Mouse (Mus musculus): ENCODE results near the gene Vti1a. TPM values are rescaled to one million over a fixed set of nuclear protein-coding genes. Genes with fewer than 3 reads are reported as not detected.

The Vti1a gene
- polyA plus RNA-seq, 1 experiment from 2014 or later: 33.7 TPM

DNA sequence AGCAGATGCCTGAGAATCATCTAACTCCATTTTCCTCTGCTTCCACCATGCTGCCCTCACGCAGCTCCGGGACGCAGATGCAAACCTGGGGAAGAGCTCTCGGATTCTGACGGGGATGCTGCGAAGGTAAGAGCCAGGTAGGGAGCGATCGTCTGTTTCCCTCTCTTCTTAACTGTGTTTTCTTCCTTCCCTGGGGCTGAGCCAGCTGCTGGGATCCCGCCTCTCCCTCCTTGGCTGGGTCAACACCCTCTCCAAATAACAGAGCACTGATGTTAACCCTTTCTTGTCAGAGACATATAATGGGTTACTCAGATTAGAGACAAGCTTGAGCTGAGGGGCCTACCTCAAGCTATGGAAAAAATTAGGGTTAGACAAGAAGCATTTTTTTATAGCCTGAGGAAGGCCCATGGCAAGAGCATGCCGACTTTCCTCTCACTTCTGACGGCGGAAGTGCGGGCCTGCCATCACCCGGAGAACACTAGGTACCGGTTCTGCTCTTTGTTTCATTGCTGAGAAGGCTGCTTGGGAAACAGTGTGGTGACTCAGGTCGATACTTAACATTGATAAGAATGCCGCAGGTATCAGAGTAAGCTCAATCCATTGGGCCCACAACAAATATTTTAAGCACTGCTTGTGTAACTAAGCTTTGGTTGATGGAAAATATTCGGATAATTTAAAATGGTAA is 183.2 kb downstream of the Vti1a start:
- ATAC-seq (ENCODE audit: low FRiP score): no peak
- WGBS: 72% methylated on average over 18 of the region's 18 CpGs
- Histone ChIP-seq H3K27me3 (replicated peaks) (no peaks in the 10 kb centered on the region; the same call in 1 of the 2 replicates), H3K4me2 (no peak overlapping the region), H3K4me3 (replicated peaks) (no peak overlapping the region), H3K36me3 (no peaks in the 10 kb centered on the region), H3K9ac (replicated peaks) (no peak overlapping the region), H3K27ac (replicated peaks) (no peak overlapping the region), H3K9me3 (replicated peaks) (no peaks in the 10 kb centered on the region), H3K4me1 (peaks cover 10% of the 10 kb centered on the region)

DNA sequence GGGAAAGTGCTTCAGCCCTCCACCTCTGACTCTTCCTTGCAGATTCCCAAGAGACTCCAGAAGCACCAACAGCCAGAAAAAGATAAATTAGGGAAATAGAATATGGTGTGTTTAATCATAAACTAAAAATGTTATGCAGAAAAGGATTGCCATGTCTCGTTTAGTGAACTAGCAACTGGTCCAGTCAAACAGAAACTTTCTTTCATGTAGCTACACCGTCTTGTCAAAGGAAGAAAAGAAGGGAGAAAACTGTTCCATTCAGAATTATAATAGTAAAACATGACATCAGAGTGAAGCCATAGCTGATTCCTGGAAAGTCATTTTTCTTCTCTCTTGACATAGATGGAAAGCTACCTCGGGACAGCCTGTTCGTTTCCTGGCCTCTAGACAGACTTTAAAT is 185.9 kb downstream of the Vti1a start:
- H3K27ac ChIP-seq (replicated peaks): no peak overlapping the region
- no peak for ATAC-seq (ENCODE audit: low FRiP score)
- no peak overlapping the region for H3K9ac ChIP-seq (replicated peaks)
- no peak overlapping the region for H3K4me2 ChIP-seq
- H3K9me3 ChIP-seq (replicated peaks): no peaks in the 10 kb centered on the region
- no peaks in the 10 kb centered on the region for H3K36me3 ChIP-seq
- H3K4me1 ChIP-seq: peaks cover 7% of the 10 kb centered on the region; the same call in 1 of the 2 replicates
- 52% methylated on average over 4 of the region's 4 CpGs for WGBS
- no peaks in the 10 kb centered on the region; the same call in 1 of the 2 replicates for H3K27me3 ChIP-seq (replicated peaks)
- H3K4me3 ChIP-seq (replicated peaks): no peak overlapping the region

DNA sequence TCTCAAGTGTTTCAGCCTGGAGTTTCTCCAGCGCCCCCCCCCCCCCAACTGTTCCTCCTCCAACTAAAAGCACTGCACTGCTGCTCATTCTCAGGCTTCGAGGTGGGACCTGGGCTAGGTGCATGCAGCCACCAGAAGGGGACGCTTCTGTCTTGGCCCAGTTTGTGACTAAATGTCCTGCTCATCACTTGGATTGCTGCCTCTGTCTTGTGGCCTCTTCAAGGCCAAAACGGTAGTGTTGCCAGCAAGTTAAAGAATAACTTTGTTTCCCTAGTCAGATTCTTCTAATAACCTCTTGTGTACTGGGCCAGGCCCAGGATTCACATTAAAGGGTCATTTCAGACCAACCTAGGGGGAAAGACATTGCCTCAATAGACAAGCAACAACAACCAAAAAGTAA is 187.7 kb downstream of the Vti1a start:
- ATAC-seq (ENCODE audit: low FRiP score): no peak
- no peaks in the 10 kb centered on the region for H3K36me3 ChIP-seq
- H3K4me2 ChIP-seq: no peak overlapping the region
- no peak overlapping the region for H3K27ac ChIP-seq (replicated peaks)
- H3K9ac ChIP-seq (replicated peaks): no peak overlapping the region
- no peaks in the 10 kb centered on the region for H3K27me3 ChIP-seq (replicated peaks)
- no peak overlapping the region for H3K4me3 ChIP-seq (replicated peaks)
- peaks cover 10% of the 10 kb centered on the region; the same call in 1 of the 2 replicates for H3K4me1 ChIP-seq
- no peaks in the 10 kb centered on the region for H3K9me3 ChIP-seq (replicated peaks)
- WGBS: 68% methylated on average over 4 of the region's 4 CpGs

DNA sequence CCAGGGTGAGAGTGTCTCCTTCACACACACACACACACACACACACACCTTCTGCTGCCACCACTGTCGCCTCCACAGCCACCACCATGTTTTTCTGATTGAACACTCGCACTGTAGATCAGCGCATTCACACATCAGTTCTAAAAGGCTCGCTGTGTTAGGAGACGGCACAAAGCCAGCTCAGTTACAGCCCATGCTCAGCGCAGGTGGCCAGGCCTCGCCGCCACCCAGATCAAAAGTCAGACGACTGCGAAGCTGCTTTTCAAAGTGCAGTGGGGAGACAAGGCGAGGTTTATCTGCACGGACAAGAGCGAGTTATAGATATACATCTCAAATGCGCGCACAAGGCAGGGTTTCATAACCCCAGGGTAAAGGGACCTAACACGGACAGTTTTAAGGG is 191.7 kb downstream of the Vti1a start:
- Histone ChIP-seq H3K4me1 (peaks cover 8% of the 10 kb centered on the region), H3K4me2 (no peak overlapping the region), H3K27ac (replicated peaks) (no peak overlapping the region), H3K9me3 (replicated peaks) (no peaks in the 10 kb centered on the region), H3K27me3 (replicated peaks) (no peaks in the 10 kb centered on the region), H3K4me3 (replicated peaks) (no peak overlapping the region), H3K9ac (replicated peaks) (no peak overlapping the region), H3K36me3 (no peaks in the 10 kb centered on the region)
- no peak for ATAC-seq (ENCODE audit: low FRiP score)
- WGBS: 71% methylated on average over 16 of the region's 16 CpGs

DNA sequence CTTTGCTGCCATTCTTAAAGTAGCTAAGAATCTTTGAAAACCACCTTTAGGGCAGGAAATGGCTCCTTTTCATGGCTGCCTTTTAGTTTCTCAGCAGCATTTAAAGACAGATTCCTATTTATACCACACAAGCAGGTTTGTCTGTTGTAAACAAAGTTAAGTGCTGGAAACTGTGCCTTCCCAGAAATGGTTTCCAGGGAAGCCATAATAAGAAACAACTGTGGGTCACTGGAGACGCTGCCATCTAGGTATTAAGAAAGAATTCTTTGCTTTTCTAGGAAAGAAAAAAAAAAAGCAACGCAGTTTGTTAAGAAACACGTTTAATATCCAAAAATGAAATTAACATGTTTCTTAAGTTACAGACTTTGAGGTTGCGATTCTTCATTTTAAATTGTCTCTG is 192.1 kb downstream of the Vti1a start:
- Histone ChIP-seq H3K9me3 (replicated peaks) (no peaks in the 10 kb centered on the region), H3K9ac (replicated peaks) (no peak overlapping the region), H3K4me2 (no peak overlapping the region), H3K27me3 (replicated peaks) (no peaks in the 10 kb centered on the region), H3K36me3 (no peaks in the 10 kb centered on the region), H3K4me1 (peaks cover 8% of the 10 kb centered on the region), H3K27ac (replicated peaks) (no peak overlapping the region), H3K4me3 (replicated peaks) (no peak overlapping the region)
- no peak for ATAC-seq (ENCODE audit: low FRiP score)
- WGBS: 91% methylated on average over 4 of the region's 4 CpGs

DNA sequence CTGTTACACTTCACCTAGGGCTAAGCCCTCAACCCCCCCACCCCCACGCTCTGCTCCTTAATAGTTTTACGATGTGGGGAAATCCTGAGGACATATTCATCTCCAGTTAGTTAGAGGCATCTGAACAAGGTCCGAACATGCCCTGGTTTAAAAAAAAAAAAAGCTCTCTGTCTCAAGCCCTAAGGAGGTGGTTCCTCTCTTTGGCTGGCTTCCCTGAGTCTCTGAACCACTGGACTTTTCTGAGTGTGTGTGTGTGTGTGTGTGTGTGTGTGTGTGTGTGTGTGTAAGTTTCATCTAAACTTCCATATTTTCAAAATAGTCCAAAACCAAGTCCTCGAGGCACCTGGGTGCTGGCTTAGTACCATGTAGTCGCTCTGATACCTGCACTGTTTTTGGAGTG is 192.9 kb downstream of the Vti1a start:
- Histone ChIP-seq H3K27me3 (replicated peaks) (no peaks in the 10 kb centered on the region), H3K4me1 (peaks cover 8% of the 10 kb centered on the region), H3K36me3 (no peaks in the 10 kb centered on the region), H3K9me3 (replicated peaks) (no peaks in the 10 kb centered on the region), H3K4me3 (replicated peaks) (no peak overlapping the region), H3K9ac (replicated peaks) (no peak overlapping the region), H3K4me2 (no peak overlapping the region), H3K27ac (replicated peaks) (no peak overlapping the region)
- ATAC-seq (ENCODE audit: low FRiP score): no peak
- WGBS: 89% methylated on average over 5 of the region's 5 CpGs

DNA sequence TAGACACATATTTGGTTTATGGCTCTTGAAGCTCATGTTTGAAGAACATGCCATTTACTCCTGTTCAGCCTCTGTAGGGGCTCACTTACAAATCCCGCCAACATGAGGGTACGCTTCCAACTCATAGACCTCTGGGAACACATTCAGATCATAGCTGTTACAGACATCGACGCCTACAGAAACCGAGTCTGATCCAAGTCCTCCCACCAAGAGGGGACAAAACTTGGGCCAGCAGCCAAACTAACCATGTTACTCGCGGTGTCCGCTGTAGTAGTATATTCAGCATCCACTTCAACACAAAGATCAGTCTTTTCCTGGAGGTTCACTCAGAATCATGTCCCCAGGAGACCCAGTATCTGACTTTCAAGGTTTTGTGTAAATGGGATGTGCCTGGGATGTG is 193.5 kb downstream of the Vti1a start:
- Histone ChIP-seq H3K27me3 (replicated peaks) (no peaks in the 10 kb centered on the region), H3K36me3 (no peaks in the 10 kb centered on the region), H3K9me3 (replicated peaks) (no peaks in the 10 kb centered on the region), H3K27ac (replicated peaks) (no peak overlapping the region), H3K4me3 (replicated peaks) (no peak overlapping the region), H3K9ac (replicated peaks) (no peak overlapping the region), H3K4me2 (no peak overlapping the region), H3K4me1 (peaks cover 8% of the 10 kb centered on the region)
- ATAC-seq (ENCODE audit: low FRiP score): no peak
- WGBS: 85% methylated on average over 8 of the region's 8 CpGs

DNA sequence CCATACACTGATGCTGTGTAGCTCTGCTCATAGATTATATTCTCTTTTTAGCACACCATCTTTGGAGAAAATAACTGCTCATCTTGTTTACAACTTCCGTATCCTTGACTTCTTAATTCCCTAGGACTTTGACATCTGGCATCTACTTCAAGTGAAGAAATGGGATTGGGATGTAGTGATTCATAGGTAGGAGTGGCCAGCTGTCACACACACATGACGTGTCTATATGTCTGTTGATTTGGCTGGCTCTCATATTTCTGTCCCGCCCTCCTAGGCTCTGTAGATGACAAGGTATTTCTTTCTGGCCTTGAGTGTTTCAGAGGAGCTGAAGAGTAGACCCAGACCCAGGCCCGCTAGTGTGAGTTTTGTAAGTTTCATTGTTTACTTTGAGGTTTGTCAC is 197.8 kb downstream of the Vti1a start:
- 92% methylated on average over 4 of the region's 4 CpGs for WGBS
- no peak overlapping the region for H3K4me3 ChIP-seq (replicated peaks)
- no peaks in the 10 kb centered on the region for H3K9me3 ChIP-seq (replicated peaks)
- no peaks in the 10 kb centered on the region for H3K36me3 ChIP-seq
- H3K4me2 ChIP-seq: no peak overlapping the region
- H3K27me3 ChIP-seq (replicated peaks): no peaks in the 10 kb centered on the region
- no peaks in the 10 kb centered on the region; the same call in 1 of the 2 replicates for H3K4me1 ChIP-seq
- H3K9ac ChIP-seq (replicated peaks): no peak overlapping the region
- no peak overlapping the region for H3K27ac ChIP-seq (replicated peaks)
- ATAC-seq (ENCODE audit: low FRiP score): no peak

DNA sequence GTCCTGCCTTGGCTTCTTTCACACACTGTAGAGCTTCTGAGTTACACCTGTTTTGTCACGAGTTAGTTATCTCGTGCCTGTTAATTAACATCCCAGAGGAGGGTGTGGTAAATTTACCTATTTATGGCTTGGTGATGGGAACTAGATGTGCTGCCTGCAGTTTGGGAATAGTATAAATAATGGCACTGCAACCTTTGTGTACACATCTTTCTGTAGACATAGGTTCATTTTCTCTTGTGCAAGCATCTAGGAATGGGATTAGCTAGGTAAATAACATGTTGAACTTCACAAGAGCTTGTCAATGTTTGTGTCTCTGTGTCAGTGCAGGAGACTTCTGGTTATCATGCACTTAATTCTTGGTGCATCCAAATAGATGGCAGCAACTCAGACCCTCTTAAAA is 204.1 kb downstream of the Vti1a start:
- Histone ChIP-seq H3K36me3 (no peaks in the 10 kb centered on the region), H3K4me2 (no peak overlapping the region), H3K9me3 (replicated peaks) (no peaks in the 10 kb centered on the region), H3K4me3 (replicated peaks) (no peak overlapping the region), H3K27me3 (replicated peaks) (no peaks in the 10 kb centered on the region), H3K4me1 (no peaks in the 10 kb centered on the region), H3K9ac (replicated peaks) (no peak overlapping the region), H3K27ac (replicated peaks) (no peak overlapping the region)
- WGBS: 53% methylated on average over 2 of the region's 2 CpGs
- ATAC-seq (ENCODE audit: low FRiP score): no peak

DNA sequence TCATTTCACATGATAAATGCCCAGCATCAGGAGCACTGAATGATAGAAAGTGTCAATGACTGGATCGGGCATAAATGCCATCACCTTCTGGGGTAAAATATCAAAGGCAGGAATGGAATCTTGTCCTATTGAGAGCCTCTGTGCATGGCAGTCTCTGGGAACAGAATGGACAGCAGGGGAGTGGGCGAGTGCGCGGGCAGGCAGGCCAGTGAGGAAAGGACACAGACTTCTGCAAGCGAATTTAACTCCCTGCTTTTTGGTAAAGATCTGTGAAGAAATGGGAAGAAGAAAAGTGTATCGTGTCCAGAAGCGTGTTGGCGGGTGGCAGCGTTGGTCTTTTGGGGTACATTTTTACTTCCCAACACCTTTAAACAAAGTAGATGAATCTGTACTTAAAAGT is 207.2 kb downstream of the Vti1a start:
- WGBS: 92% methylated on average over 9 of the region's 9 CpGs
- H3K9ac ChIP-seq (replicated peaks): no peak overlapping the region
- H3K4me1 ChIP-seq: no peaks in the 10 kb centered on the region
- H3K9me3 ChIP-seq (replicated peaks): no peaks in the 10 kb centered on the region
- H3K4me3 ChIP-seq (replicated peaks): no peak overlapping the region
- no peak overlapping the region for H3K4me2 ChIP-seq
- no peak overlapping the region for H3K27ac ChIP-seq (replicated peaks)
- H3K27me3 ChIP-seq (replicated peaks): no peaks in the 10 kb centered on the region
- no peak for ATAC-seq (ENCODE audit: low FRiP score)
- no peaks in the 10 kb centered on the region for H3K36me3 ChIP-seq

DNA sequence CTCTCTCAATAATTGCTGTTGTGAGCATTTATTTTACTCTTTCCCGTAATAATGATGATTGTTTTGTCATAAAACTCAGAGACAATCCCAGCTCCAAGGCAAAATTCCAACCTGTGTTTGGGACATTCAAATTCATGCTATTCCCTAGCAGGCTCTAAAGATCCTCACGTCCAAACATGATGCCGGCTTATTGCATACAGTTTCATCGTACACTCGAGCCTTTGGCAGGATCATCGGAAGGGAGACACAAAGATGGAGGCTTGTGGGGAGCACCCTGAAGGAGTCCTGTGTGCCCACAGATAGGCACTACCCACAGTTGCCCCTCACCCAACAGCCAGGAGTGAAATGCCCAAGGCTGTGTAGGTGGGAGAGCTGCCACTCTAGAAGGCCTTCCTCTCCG is 208.3 kb downstream of the Vti1a start:
- no peak overlapping the region for H3K9ac ChIP-seq (replicated peaks)
- H3K36me3 ChIP-seq: no peaks in the 10 kb centered on the region
- no peaks in the 10 kb centered on the region for H3K4me1 ChIP-seq
- WGBS: 81% methylated on average over 7 of the region's 7 CpGs
- H3K27ac ChIP-seq (replicated peaks): no peak overlapping the region
- no peaks in the 10 kb centered on the region for H3K27me3 ChIP-seq (replicated peaks)
- ATAC-seq (ENCODE audit: low FRiP score): no peak
- no peak overlapping the region for H3K4me3 ChIP-seq (replicated peaks)
- no peak overlapping the region for H3K4me2 ChIP-seq
- no peaks in the 10 kb centered on the region for H3K9me3 ChIP-seq (replicated peaks)

DNA sequence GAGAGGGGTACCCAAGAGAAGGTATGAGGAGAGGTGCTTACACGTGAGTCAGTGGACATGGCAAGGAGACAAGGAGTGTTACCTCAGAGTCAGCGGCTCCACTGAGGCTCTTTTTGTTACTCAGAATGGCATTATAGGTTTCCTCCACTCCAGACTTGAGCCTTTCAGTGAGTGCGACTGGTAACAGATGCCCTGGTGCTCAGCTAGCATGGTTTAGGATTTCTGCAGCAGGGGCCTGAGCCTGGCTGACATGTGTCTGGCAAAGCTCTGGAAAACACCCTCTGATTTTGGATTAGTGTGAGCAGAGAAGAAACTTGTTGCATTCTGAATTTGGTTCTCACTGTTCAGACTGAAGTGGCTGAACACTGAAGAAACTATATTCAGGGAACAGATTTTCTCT is 209.0 kb downstream of the Vti1a start:
- Histone ChIP-seq H3K4me1 (no peaks in the 10 kb centered on the region), H3K4me2 (no peak overlapping the region), H3K27ac (replicated peaks) (no peak overlapping the region), H3K27me3 (replicated peaks) (no peaks in the 10 kb centered on the region), H3K9me3 (replicated peaks) (no peaks in the 10 kb centered on the region), H3K4me3 (replicated peaks) (no peak overlapping the region), H3K36me3 (no peaks in the 10 kb centered on the region), H3K9ac (replicated peaks) (no peak overlapping the region)
- ATAC-seq (ENCODE audit: low FRiP score): no peak
- 76% methylated on average over 3 of the region's 3 CpGs for WGBS

Measured in neural tube, embryonic 15.5 days (tissue).